Mouse (Mus musculus): Measurements from ENCODE around the gene Rgl1.
"Not testable (repeated sequence)": the region's sequence is repeated elsewhere in the genome, so short reads cannot be mapped to it uniquely, and the experiment has no call there.

The Rgl1 gene

DNA sequence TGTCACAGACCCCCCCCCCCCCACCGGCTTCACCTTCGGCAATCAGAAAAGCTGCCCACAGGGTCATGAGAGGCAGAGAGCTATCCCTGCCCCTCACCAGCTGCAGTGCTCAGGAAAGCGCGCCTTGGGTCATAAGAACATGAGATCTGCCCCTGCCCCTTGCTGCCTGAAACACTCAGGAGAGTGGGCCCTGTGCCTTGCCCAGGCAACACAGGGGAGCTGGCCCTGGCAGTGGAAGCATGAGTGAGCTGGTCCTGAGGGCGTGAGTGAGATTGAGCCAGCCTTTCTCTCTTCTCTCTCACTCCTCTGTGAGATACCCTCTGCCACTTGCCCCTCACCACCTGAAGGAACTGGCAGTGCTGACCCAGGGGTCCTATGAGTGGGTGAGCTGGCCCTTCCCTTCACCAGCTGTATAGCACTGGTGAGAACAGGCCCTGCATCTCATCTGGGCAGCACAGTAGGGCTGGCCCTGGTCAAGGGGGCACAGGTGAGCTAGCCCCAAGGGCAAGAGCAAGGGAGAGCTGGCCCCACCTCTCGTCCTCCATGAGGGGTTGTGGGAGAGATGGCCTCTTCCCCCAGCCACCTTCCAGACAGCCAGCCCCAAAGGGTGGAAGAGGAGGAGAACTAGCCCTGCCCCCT is 115.2 kb downstream of the Rgl1 start:
- DNase-seq = no peak

DNA sequence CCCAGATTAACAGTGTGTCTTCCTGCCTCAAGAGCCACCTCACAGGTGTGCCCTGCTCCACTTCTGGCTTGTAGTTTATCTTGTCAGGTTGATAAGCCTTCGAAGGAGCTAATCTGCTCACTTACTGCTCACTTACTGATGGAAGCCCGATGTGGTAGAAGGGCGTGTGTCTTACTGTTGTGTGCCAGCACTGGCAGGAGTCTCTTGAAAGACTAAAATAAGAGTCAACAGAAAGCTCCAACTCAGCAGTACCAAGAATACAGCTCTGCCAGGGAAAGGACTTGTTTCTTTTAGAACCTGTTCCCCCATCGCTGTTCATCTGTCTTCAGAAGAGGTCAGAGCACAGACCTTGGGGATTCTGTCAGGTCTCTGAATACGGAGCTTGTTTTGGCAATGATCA is 118.1 kb downstream of the Rgl1 start:
- DNase-seq = no peak

DNA sequence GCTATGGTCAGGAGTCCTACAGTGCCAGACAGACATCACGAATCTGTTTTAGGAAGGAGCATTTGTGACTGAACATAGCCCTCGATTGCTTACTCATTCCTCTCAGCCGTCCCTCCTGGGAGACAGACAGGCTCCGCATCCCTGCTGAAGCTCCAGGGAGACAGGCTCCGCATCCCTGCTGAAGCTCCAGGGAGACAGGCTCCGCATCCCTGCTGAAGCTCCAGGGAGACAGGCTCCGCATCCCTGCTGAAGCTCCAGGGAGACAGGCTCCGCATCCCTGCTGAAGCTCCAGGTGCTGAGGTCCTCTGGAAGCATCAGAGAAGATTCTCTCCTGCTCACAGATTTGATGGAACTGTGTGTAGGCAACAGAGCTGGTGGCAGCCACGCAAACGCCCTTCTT is 123.9 kb downstream of the Rgl1 start:
- not testable (repeated sequence) for DNase-seq

DNA sequence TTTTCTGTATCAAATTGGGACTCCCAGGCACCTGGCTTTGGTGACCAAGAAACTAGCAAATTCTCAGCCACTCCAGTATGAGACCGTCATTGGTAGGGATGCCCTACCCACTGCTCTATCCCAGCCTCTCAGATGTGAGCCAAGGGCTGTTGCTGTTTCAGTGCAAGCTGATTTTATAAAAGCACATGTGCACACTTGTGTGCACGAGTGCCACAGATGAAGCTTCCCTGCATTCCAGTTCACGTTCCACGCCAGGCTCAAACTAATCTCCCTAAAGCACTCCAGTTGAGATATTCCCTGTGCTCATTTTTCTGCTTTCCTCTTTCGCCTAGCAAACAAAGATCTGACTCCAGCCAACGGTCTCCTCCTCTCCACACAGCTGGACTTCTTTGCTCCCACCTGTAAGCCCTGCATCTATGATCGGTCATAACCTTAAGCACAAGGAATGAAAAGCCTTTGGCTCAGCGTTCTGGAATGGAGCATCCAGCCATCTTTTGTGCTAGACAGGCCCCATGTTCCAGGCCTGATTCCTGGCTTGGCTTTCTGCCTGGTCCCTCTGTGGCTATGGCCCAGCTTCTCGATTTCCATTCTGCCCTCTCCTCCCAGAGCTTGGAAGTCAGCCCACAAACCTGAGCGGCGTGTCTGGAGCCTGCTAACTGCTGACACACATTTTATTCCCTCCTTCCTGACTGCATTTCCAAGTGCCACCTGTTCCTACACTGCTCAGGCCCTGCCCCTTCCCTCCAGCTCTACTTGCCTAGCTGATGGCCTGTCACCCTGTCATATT is 125.8 kb downstream of the Rgl1 start:
- peak; percentile 94 for DNase-seq

DNA sequence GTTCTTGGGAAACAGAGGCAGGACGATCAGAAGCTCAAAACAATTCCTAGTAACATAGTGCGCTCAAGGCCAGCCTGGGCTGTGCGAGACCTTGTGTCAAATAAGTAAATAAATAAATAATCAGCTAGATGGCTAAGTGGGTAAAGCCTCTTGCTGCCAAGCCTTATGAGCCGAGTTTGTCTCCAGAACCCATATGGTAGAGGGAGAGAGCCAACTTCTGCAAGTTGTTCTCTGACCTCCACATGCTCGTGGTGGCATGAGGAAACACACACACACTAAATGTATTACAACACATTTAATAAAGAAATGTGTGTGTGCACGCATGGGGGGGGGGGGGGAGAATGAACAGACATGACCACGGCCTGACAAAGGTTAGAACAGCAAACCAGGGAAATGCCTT is 126.8 kb downstream of the Rgl1 start:
- DNase-seq = no peak

DNA sequence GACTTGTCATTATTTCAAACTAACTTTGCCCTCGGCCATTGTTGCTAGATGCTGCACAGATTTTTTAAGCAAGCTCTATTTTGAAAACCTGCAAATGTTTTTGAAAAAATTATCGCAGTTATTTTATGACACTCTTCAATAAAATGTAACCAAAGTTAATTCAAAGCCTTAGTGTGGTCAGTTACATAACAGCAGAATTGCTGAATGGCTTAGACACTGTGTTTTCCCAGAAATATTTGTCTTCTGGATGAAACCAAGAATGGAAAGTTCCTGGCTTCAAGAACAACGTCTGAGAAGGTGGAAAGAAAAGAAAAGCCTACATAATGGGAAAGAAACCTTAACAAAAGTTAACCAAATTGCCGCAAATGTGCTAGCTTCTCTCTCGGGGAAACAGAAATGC is 131.5 kb downstream of the Rgl1 start:
- no peak for DNase-seq

DNA sequence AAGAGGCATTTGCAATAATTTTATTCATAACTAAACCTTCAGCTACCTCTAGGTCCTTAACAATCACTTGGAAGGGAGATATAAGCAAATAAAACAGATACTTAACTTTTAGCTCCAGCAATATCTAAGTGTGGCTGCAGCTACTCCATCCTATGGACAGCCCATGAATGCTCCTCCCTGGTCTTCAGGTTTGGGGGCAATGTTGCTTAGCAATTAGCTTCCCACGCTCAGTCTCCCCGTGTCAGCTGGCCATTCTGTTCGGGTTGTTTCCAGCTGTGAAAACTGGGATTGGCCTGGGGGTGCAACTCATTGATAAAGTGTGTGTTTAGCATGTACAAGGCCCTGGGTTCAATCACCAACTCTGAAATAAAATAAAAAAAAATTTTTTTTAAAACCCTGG is 136.4 kb downstream of the Rgl1 start:
- no peak for DNase-seq

DNA sequence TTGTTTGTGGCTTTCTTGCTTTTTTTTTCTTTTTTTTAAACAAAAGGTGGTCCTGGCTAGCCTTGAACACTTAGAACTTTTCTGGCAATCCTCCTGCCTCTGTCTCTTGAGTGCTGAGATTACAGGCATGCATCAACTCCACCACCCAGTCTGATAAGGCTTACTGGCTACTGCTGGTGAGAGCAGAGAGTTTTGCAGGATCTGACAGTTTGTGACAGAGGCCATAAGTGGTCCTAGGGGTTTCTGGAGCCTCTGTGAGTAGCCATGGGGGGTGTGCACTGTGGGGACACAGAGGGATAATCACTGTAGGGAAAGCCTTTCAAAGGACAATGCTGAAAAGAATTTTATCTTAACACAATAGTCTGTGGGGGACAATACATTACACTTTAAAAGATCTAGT is 140.5 kb downstream of the Rgl1 start:
- no peak for DNase-seq

DNA sequence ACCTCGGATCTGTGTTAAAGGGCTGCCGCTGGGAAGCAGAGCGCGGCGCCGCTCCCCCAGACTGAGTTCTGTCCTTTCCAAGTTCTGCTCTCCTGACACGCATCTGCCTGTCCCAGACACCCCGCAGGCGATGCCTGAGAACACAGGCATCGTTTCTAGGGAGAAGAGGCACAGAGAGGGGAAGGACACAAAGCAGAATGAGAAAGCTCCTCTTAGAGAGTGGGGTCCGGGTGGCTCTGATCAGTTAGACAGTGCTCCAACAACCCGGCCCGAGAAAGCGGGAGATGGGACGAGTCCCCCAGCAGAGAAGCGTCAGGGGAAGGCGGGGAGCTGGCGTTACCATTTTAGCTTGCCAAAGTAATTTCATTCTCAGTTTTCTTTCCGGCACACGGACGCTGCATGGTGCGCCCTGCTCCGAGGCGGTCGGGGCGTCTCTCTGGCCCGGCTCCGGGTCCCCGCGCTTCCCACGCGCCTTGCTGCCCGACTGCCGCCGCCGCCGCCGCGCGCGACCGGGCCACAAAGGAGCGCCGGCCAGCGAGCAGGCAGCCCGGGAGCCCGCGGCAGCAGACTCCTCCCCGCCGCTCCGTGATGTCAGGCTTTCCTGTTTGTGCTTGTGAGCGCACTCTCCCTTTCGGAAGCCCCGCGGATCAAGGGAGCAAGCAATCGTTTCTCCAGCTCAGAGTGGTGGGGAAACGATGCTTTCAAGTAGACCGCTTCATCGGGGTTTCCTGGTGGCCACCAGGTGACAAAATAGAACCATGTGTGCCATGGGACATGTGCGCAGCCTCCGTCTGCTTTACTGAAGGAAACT is 141.3 kb downstream of the Rgl1 start:
- peak; percentile 19 for DNase-seq

DNA sequence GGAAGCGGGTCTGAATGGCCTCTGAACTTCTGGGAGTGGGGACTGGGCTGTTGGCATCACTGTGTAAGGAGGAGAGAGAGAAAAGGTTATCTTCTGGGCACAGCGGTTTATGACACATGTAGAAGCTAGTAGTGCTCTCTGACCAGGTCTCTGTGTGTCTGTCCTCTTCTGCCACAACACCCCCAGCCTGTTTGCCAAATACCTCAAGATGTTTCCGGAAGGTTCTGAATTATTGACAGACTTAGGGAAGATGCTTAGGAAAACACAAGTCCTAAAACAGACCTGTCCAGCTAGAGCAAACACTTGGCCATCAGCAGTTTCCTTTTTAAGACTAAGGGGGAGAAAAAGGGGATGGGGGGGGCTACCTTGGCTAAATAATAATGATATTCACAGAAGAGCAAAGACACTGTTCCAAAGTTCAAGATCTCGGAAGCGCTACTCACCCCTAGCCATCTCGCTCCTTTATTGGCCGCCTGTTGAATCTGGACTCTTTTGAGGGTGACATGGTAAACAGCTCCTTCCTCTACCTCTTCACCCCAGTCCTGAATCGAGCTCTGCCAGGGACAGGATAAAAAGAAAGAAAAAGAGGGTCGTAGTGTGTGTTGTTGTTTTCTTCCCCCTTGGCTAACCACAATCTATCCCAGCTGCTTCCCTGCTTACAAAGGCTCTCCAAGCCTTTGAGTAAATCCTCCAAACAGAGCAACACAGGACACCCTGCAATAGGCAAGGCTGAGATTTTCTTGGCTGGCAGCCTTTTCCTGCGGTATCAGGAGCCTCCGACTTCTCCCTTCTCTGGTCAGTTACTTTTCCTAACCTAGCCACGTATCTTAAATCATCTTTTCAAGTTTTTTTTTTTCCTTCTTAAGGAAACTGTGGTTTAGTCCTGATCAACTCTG is 142.5 kb downstream of the Rgl1 start:
- DNase-seq = no peak

DNA sequence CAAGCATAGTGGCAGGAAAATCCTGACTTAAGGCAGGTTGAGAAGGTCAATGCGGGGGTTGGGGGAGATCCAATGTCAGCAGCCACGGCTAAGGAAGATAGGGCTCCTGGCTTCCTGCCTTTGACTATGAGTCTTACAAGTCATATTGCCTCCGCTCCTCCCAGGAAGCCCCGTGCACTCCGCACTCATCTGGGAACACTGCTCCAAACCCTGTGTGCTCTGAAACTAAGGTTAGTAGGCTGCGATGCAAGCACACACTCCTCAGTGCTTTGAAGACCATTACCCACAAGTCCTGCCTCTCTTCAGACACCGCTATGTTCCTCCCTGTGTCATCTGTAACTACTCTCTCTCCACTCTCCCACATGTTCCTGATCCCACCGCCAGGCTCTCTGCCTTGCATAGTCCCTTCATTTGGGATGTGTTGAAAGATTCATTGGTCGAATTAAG is 143.4 kb downstream of the Rgl1 start:
- DNase-seq = no peak

DNA sequence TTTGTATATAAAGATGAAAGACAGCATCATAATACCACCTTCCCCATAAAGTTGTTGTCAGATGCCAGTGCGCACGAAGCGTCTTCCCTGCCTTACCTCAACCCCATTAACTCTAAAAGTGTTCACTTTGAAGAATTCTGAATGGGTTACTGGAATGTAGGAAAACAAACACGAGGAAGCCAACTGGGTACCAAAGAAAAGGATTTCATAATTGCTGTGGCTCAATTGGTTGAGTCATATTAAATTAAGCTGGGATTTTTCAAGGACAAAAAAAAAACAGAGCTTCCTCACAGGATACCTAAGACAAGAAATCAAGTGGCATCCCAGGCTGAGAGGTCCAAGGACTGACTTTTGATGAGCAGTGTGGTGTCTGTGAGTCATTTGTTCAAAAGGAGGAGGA is 144.5 kb downstream of the Rgl1 start:
- no peak for DNase-seq

DNA sequence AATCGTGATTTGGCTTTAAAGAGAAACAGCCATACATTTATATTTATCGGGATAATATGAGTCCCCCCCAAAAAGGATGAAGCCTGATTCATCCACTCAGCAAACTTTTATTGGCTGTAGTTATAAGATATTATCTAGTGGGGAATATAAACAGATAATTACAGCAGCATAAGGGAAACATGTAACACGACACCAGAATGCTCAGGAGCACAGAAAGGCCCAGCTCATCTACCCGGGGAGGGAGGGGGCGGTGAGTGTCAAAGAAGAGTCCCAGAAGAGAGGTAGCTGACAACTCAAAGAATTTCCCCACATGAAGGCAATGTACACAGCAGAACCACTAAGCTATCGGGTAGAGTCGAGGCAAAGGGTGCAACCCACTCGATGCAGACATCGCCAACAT is 146.8 kb downstream of the Rgl1 start:
- DNase-seq = no peak

DNA sequence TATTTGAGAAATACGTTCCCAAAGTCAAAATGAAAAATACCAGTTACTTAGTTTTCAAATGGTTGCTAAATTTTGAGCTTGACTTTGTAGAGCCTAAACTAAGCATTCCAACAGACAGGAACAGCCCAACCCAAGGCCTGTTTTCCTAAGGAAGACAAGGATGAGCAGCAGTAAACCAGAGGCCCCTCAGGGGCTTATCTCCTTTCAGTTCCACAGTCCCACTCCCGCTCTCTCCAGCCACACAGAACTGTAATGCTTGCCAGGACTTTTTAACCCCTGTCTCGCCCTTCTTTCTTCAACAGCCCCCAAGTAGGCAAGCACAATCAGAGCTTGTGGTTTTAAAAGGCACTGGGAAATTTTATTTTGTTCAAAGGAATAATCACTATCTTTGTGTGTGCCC is 147.3 kb downstream of the Rgl1 start:
- no peak for DNase-seq

DNA sequence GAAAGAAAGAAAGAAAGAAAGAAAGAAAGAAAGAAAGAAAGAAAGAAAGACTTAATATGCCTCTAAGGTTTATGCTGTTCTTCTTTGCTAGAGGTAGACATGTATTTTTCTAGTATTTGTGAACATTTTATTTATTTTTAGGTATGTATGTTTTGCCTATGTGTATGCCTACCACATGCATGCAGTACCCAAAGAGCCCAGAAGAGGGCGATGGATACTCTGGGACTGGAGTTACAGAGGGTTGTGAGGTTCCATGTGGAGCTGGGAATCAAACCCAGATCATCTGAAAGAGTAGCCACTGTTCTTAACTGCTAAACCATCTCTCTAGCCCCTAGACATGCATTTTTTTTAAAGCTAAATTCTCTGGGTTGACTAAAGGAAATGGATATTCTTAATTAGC is 147.8 kb downstream of the Rgl1 start:
- DNase-seq = no peak

DNA sequence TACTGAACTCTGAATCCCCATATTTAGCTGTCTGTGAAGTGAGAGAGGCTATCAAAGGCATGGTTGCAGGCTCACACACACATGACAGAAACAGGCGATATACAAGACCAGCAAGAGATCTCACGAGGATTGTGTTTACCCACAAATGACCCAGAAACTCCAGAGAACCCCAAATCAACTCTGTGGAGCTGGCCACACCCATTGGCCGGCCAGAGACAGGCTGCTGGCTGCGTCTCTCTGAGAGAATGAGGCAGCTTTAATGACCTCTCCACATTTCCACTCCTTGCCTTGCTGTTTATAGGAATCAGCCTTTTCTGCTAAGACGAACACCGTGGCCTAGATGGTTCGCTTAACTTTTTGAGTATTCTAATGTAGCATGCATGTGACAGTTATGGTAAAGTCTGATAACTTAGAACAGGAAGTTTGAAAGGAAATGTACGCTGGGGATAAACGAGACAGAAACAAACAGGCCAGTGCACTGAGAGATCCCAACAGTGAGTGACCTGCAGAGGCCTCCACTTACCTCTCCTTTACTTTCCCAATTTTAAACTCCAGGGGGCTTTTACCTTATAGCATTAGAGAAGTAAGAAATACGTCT is 148.3 kb downstream of the Rgl1 start:
- DNase-seq = no peak

DNA sequence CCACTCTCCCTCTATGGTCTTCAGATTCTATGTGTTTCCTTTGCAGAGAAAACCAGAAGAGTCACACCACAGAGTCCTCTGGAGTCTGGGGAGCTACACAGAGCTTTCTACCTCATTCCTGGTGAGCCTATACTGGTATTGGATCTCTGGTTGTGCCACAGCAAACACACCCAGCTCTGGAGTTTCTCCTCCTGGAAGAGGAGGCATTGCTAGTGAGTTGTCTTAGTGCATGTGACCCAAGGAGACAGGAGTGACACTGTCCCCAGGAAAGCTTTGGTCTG is 149.4 kb downstream of the Rgl1 start:
- DNase-seq = no peak

DNA sequence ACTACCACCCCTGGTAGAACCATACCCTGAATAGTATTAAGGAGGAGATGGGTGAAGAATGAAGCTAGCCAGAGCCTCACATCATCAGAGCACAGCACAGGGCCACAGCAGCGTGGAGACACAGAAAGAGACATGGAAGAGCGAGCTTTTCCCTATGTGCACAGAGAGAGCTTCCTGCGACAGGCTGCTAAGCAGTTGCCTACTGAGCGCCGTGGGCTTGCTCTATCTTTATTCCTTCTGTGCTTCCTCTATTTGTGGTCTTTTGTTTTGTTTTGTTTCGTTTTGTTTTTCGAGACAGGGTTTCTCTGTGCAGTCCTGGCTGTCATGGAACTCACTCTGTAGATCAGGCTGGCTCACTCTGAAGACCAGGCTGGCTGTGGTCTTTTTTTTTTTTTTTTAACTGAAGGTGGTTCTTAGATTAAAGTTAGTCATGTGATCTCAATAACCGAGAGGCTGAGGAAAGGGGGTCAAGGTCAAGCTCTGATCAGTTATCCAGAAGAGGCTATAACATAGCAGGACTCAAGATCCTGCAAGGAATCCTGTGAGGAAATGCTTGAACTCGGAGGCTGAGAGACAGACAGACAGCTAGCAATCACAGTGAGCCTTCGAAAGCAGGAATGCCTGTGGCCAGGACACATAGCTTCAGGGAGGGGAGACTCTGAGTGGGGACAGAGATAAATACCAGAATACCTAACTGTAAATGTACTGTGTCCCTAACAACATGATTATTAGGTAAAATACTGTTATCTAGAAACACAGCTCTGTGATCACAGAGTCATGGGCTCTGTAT is 150.0 kb downstream of the Rgl1 start:
- no peak for DNase-seq

DNA sequence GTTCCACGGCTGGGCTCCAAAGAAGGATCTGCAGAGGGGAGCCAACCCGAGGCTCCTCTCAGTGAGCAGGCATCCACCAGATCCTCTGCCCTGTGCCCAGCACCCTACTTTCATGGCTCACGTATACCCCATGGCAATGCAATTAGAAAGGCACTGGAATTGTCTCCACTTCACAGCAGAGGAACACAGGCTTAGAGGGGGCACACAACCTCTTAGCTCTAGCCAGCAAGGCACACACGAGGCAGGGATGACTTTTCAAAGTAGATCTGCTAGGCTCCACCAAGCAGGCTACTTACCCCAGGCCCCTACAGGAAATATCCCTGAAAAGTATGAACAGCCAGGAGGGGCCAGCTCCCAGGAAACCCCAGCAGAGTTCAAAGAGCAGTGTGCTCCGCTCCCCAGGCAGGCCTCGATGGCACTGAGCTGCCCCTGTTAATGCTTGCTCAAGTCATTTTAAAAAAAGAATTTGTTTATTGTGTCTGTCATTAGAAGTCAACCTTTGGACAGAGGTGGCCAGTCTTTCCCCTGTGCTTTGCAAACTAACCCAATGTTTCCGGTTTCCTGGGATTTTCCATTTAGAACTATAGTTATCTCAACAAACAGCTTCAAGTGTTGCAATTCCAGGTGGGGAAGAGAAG is 151.3 kb downstream of the Rgl1 start:
- DNase-seq = no peak

DNA sequence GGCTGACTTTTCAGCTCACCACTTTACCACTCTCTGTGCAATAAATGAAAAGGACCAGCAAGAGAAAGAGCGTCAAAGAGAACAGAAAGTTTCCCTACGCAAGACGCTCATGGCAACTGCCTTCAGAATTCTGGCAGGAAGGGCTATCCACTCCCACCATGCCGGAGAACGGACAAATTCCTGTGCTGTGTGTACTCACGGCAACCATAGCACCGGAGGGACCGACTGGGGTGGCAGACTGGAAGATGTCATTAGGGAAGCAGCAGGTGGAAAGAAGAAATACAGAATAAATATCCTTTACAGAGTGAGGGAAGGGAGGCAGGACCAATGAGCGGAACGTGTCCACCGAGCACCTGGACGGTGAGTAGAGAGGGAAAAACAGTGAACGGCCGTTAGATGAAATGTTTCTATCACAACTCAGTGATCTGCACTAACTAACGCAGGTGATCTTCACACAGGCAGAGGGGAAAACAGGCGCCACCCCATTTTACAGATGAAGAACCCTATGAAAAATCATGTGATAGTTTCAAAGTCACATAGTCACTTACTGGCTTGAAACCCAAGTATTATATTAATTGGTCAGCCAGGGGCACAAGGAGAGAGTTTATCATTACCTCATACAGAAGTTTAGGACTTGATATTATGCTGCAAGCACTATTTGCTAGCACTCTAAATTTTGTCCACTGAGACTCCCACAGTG is 152.8 kb downstream of the Rgl1 start:
- DNase-seq = no peak

Measured in cerebellum, adult 11 months (tissue).